Mouse (Mus musculus) C2C12 (cell line): ENCODE data around the gene Prps1.
A peak's percentile ranks its signal among the peaks of the same experiment; 100 is the strongest.

Source experiments
- CEBPB ChIP-seq: IDR thresholded peaks from one replicate; pipeline ENCODE4 v1.6.1; 2011; ENCODE audit warnings: low read depth, mild to moderate bottlenecking, control low read depth, moderate library complexity
- CTCF ChIP-seq: IDR thresholded peaks from one replicate; pipeline ENCODE4 v1.5.1; 2011; ENCODE audit not compliant: control insufficient read depth, insufficient read depth, insufficient read length
- MAX ChIP-seq: IDR thresholded peaks from one replicate; pipeline ENCODE4 v1.6.1; 2011; ENCODE audit warnings: mild to moderate bottlenecking, control low read depth
- MYOD1 ChIP-seq: IDR thresholded peaks from one replicate; pipeline ENCODE4 v1.6.1; 2011; ENCODE audit warnings: low read depth; ENCODE audit not compliant: control insufficient read depth, insufficient read length
- MYOG ChIP-seq: IDR thresholded peaks from one replicate; pipeline ENCODE4 v1.6.1; 2011; ENCODE audit not compliant: control insufficient read depth, insufficient read length; ENCODE audit errors: extremely low read depth
- USF1 ChIP-seq: IDR thresholded peaks from one replicate; pipeline ENCODE4 v1.6.1; 2011; ENCODE audit warnings: low read depth, mild to moderate bottlenecking, control low read depth, moderate library complexity

GRCm38 (mm10) chrX:140522071-140522765 is 65.8 kb downstream of the Prps1 start:
- TF ChIP-seq CTCF: no peak
- no peak for TF ChIP-seq MYOG
- no peak for TF ChIP-seq USF1
- TF ChIP-seq MYOD1: peak; percentile 48
- no peak for TF ChIP-seq MAX
- no peak for TF ChIP-seq CEBPB
